Mouse (Mus musculus): ENCODE measurements at regions not wholly inside any gene's neighbourhood (a gene's known extent, or its start where the extent isn't known, plus 50 kb on each side); places are given as distances from the start of the nearest gene placed in this dataset.

GRCm38 (mm10) chr9:79111326-79111725 is 496.0 kb downstream of the Cd109 start:
- no peak for DNase-seq (ENCODE audit: low read depth)

- no peak for DNase-seq (ENCODE audit: low read depth)
Observed at GRCm38 (mm10) chr9:79140970-79141369, 525.6 kb downstream of the Cd109 start.

GRCm38 (mm10) chr9:79146004-79146403 is 530.7 kb downstream of the Cd109 start:
- no peak for DNase-seq (ENCODE audit: low read depth)

GRCm38 (mm10) chr9:79165596-79165995 is 550.2 kb downstream of the Cd109 start:
- no peak for DNase-seq (ENCODE audit: low read depth)

- DNase-seq (ENCODE audit: low read depth): no peak
Observed at GRCm38 (mm10) chr9:79173036-79173435, 545.6 kb downstream of the Col12a1 start.

GRCm38 (mm10) chr9:79179954-79180353 is 538.7 kb downstream of the Col12a1 start:
- no peak for DNase-seq (ENCODE audit: low read depth)

GRCm38 (mm10) chr9:79195420-79195819 is 523.2 kb downstream of the Col12a1 start:
- DNase-seq (ENCODE audit: low read depth): no peak

GRCm38 (mm10) chr9:79201755-79202154 is 516.9 kb downstream of the Col12a1 start:
- no peak for DNase-seq (ENCODE audit: low read depth)

- no peak for DNase-seq (ENCODE audit: low read depth)
Observed at GRCm38 (mm10) chr9:79213364-79213763, 505.3 kb downstream of the Col12a1 start.

- no peak for DNase-seq (ENCODE audit: low read depth)
Observed at GRCm38 (mm10) chr9:79215986-79216385, 502.6 kb downstream of the Col12a1 start.

- no peak for DNase-seq (ENCODE audit: low read depth)
Observed at GRCm38 (mm10) chr9:79216432-79216831, 502.2 kb downstream of the Col12a1 start.

- DNase-seq (ENCODE audit: low read depth): no peak
Observed at GRCm38 (mm10) chr9:79233081-79233480, 485.6 kb downstream of the Col12a1 start.

GRCm38 (mm10) chr9:79233751-79234150 is 484.9 kb downstream of the Col12a1 start:
- no peak for DNase-seq (ENCODE audit: low read depth)

- no peak for DNase-seq (ENCODE audit: low read depth)
Observed at GRCm38 (mm10) chr9:79269646-79270213, 448.9 kb downstream of the Col12a1 start.

GRCm38 (mm10) chr9:79270256-79270655 is 448.4 kb downstream of the Col12a1 start:
- no peak for DNase-seq (ENCODE audit: low read depth)

- DNase-seq (ENCODE audit: low read depth): no peak
Observed at GRCm38 (mm10) chr9:79287849-79288248, 430.8 kb downstream of the Col12a1 start.

GRCm38 (mm10) chr9:79295306-79295705 is 423.3 kb downstream of the Col12a1 start:
- no peak for DNase-seq (ENCODE audit: low read depth)

GRCm38 (mm10) chr9:79301580-79301979 is 417.1 kb downstream of the Col12a1 start:
- no peak for DNase-seq (ENCODE audit: low read depth)

GRCm38 (mm10) chr9:79310591-79310990 is 408.0 kb downstream of the Col12a1 start:
- no peak for DNase-seq (ENCODE audit: low read depth)

GRCm38 (mm10) chr9:79317411-79317810 is 401.2 kb downstream of the Col12a1 start:
- DNase-seq (ENCODE audit: low read depth): no peak

GRCm38 (mm10) chr9:79346371-79347096 is 372.1 kb downstream of the Col12a1 start:
- DNase-seq (ENCODE audit: low read depth): no peak

GRCm38 (mm10) chr9:79392020-79392419 is 326.6 kb downstream of the Col12a1 start:
- DNase-seq (ENCODE audit: low read depth): no peak

GRCm38 (mm10) chr9:79414989-79415388 is 303.6 kb downstream of the Col12a1 start:
- DNase-seq (ENCODE audit: low read depth): no peak

GRCm38 (mm10) chr9:79430417-79430816 is 288.2 kb downstream of the Col12a1 start:
- no peak for DNase-seq (ENCODE audit: low read depth)

Data from induced T-regulatory cell, adult 2 months (primary cell).